In genomic region chr2:167659177-167659846, GRCm38 (mm10) we compare ENCODE assay signal across 8 mouse cellular contexts. TPM values are rescaled to one million over a fixed set of nuclear protein-coding genes. Genes with fewer than 3 reads are reported as not detected.
A peak's percentile ranks its signal among the peaks of the same experiment; 100 is the strongest.
DNase-seq lines count a peak whose midpoint lies in the region; ATAC-seq lines count a peak whose summit lies in the region.

No protein-coding gene starts in this region.

- H3K4me2 ChIP-seq in heart, embryonic 13.5 days = peak overlapping the region; percentile 99
- peak overlapping the region; percentile 92 for H3K4me2 ChIP-seq in hindbrain, embryonic 13.5 days

- H3K36me3 ChIP-seq in heart, embryonic 13.5 days = peaks cover 20% of the 10 kb centered on the region
- H3K36me3 ChIP-seq in hindbrain, embryonic 13.5 days = peaks cover 9% of the 10 kb centered on the region

- peak overlapping the region; percentile 90 for H3K4me3 ChIP-seq in heart, embryonic 13.5 days
- peak overlapping the region; percentile 68; the same call in 1 of the 2 replicates for H3K4me3 ChIP-seq in hindbrain, embryonic 13.5 days

- H3K27me3 ChIP-seq in heart, embryonic 13.5 days (replicated peaks) = 0 out of 2 replicates have a peak, but pooled peaks cover 9% of the 10 kb centered on the region
- peaks cover 15% of the 10 kb centered on the region; the same call in 1 of the 2 replicates for H3K27me3 ChIP-seq in hindbrain, embryonic 13.5 days

- no peaks in the 10 kb centered on the region for H3K9me3 ChIP-seq in heart, embryonic 13.5 days
- H3K9me3 ChIP-seq in hindbrain, embryonic 13.5 days = no peaks in the 10 kb centered on the region

- ATAC-seq in heart, embryonic 13.5 days (ENCODE audit: extremely low read depth, insufficient number of reproducible peaks, low FRiP score, low TSS enrichment) = no peak
- ATAC-seq in hindbrain, embryonic 13.5 days (ENCODE audit: low FRiP score) = no peak

- no peak for DNase-seq in heart, adult 9 months (ENCODE audit: low spot score in 2 of 2)
- peak; percentile 26 for DNase-seq in NIH3T3 (ENCODE audit: low read depth)
- DNase-seq in lung, postnatal 25 days (ENCODE audit: low spot score) = peak; percentile 78
- no peak for DNase-seq in yolk sac, embryonic 10.5 days (ENCODE audit: low spot score)
- no peak for DNase-seq in gastrocnemius, postnatal 10 days
- no peak for DNase-seq in layer of hippocampus, adult 9-10 months (ENCODE audit: low spot score)

- H3K27ac ChIP-seq in heart, embryonic 13.5 days (replicated peaks) = peak overlapping the region; percentile 58
- H3K27ac ChIP-seq in hindbrain, embryonic 13.5 days = no peak overlapping the region

- H3K9ac ChIP-seq in heart, embryonic 13.5 days = peak overlapping the region; percentile 96
- peak overlapping the region; percentile 93 for H3K9ac ChIP-seq in hindbrain, embryonic 13.5 days

- H3K4me1 ChIP-seq in heart, embryonic 13.5 days = peaks cover 56% of the 10 kb centered on the region
- H3K4me1 ChIP-seq in hindbrain, embryonic 13.5 days (replicated peaks) = peaks cover 47% of the 10 kb centered on the region

- 68% methylated on average over 10 of the region's 10 CpGs for WGBS in heart, embryonic 13.5 days
- 73% methylated on average over 10 of the region's 10 CpGs for WGBS in hindbrain, embryonic 13.5 days

RNA-seq across cellular contexts. Expression of gene Gm20431, which starts 2.0 kb away (rescaled TPM):
- polyA plus RNA-seq in heart, embryonic 13.5 days (2015; fragmentation: Nextera tagmentation; extraction: Ambion mirVana) = 1.9 and 4.5 TPM in 2 replicates
- polyA plus RNA-seq in hindbrain, embryonic 13.5 days (2015; fragmentation: Nextera tagmentation; extraction: Ambion mirVana) = 10.0 and 11.0 TPM in 2 replicates
- total RNA-seq in gastrocnemius, postnatal 10 days (2021) = 10 to 100 TPM; 10.6 to 15.8 TPM

RNA-seq across cellular contexts. Expression of gene Ube2v1, which starts 27.4 kb away (rescaled TPM):
- polyA plus RNA-seq in heart, embryonic 13.5 days (2015; fragmentation: Nextera tagmentation; extraction: Ambion mirVana) = 216 and 229 TPM in 2 replicates
- polyA plus RNA-seq in hindbrain, embryonic 13.5 days (2015; fragmentation: Nextera tagmentation; extraction: Ambion mirVana) = 310 and 311 TPM in 2 replicates
- total RNA-seq in gastrocnemius, postnatal 10 days (2021) = 100 to 1,000 TPM; 179 to 199 TPM

RNA-seq across cellular contexts. Expression of gene Cebpb, which starts 29.4 kb away (rescaled TPM):
- 2.0 and 4.5 TPM in 2 replicates for polyA plus RNA-seq in heart, embryonic 13.5 days (2015; fragmentation: Nextera tagmentation; extraction: Ambion mirVana)
- polyA plus RNA-seq in hindbrain, embryonic 13.5 days (2015; fragmentation: Nextera tagmentation; extraction: Ambion mirVana) = 0.60 and 0.88 TPM in 2 replicates
- 10 to 100 TPM; 28.0 to 64.3 TPM for total RNA-seq in gastrocnemius, postnatal 10 days (2021)

RNA-seq across cellular contexts. Expression of gene Tmem189, which starts 30.3 kb away (rescaled TPM):
- 37.4 and 37.6 TPM in 2 replicates for polyA plus RNA-seq in heart, embryonic 13.5 days (2015; fragmentation: Nextera tagmentation; extraction: Ambion mirVana)
- 30.8 and 33.5 TPM in 2 replicates for polyA plus RNA-seq in hindbrain, embryonic 13.5 days (2015; fragmentation: Nextera tagmentation; extraction: Ambion mirVana)
- 10 to 100 TPM; 20.4 to 22.6 TPM for total RNA-seq in gastrocnemius, postnatal 10 days (2021)

Comparison
In these comparisons a context has a peak if more than half of its experiments do, and no peak if none do; other contexts are left out.
1. DNase-seq: peak in NIH3T3 (single experiment) and lung, postnatal 25 days (single experiment); none in heart, adult 9 months (0 of 2), yolk sac, embryonic 10.5 days (single experiment), gastrocnemius, postnatal 10 days (single experiment) and layer of hippocampus, adult 9-10 months (single experiment).